Mouse (Mus musculus) ovary, postnatal 14 days (tissue): Measurements from ENCODE around the gene Slk.

Experiments used
- DNase-seq: peaks from one replicate; pipeline ENCODE4 v3.0.0; 2022; ENCODE audit warnings: low spot score

Gene Slk

GRCm38 (mm10) chr19:47653173-47653572, 73.7 kb downstream of the Slk start:
- DNase-seq = no peak

GRCm38 (mm10) chr19:47654896-47655295, 75.4 kb downstream of the Slk start:
- DNase-seq = no peak

GRCm38 (mm10) chr19:47658914-47659535, 79.5 kb downstream of the Slk start:
- DNase-seq = peak; percentile 60

- DNase-seq = no peak
These were observed 80.4 kb downstream of the Slk start for GRCm38 (mm10) chr19:47659765-47660408.

- no peak for DNase-seq
These were observed 88.1 kb downstream of the Slk start for GRCm38 (mm10) chr19:47667601-47668000.

- DNase-seq = no peak
These were observed 88.9 kb downstream of the Slk start for GRCm38 (mm10) chr19:47668399-47668798.

GRCm38 (mm10) chr19:47674419-47674818, 94.9 kb downstream of the Slk start:
- no peak for DNase-seq

GRCm38 (mm10) chr19:47678675-47679074, 99.2 kb downstream of the Slk start:
- no peak for DNase-seq

GRCm38 (mm10) chr19:47689592-47689991, 110.1 kb downstream of the Slk start:
- DNase-seq = no peak

- DNase-seq = no peak
These were observed 112.5 kb downstream of the Slk start, which contains the start of gene Col17a1 for GRCm38 (mm10) chr19:47691994-47692393. Gene Col17a1 (minus strand): TSS chr19:47692094.
